Mouse (Mus musculus) liver, embryonic 16.5 days (tissue): ENCODE data around the gene Irf8. TPM values are rescaled to one million over a fixed set of nuclear protein-coding genes. Genes with fewer than 3 reads are reported as not detected.

Source experiments
- ATAC-seq: fragments of 200-750 bp; cut with Nextera tagmentation; 2 replicates; pipeline ENCODE4 v1.8.0; 2017; ENCODE audit warnings: low read depth, mild to moderate bottlenecking, moderate number of reproducible peaks, moderate library complexity
- H3K27ac ChIP-seq: fragments of 300-500 bp; sonication (generic); 2 replicates; pipeline ENCODE4 v1.5.1; 2014; ENCODE audit warnings: mild to moderate bottlenecking, low read length
- H3K27me3 ChIP-seq: fragments of 300-500 bp; sonication (generic); 2 replicates; pipeline ENCODE4 v1.6.1; 2014; ENCODE audit warnings: low read depth, low read length, mixed read lengths; ENCODE audit not compliant: control insufficient read depth, insufficient read depth
- H3K36me3 ChIP-seq: fragments of 300-500 bp; sonication (generic); 2 replicates; pipeline ENCODE4 v1.6.1; 2014; ENCODE audit warnings: mild to moderate bottlenecking; ENCODE audit not compliant: control insufficient read depth, insufficient read depth
- H3K4me1 ChIP-seq: fragments of 300-500 bp; sonication (generic); 2 replicates; pipeline ENCODE4 v1.6.1; 2014; ENCODE audit warnings: low read depth, low read length, mixed read lengths; ENCODE audit not compliant: control insufficient read depth
- H3K4me2 ChIP-seq: fragments of 300-500 bp; sonication (generic); 2 replicates; pipeline ENCODE4 v1.6.1; 2014; ENCODE audit warnings: low read depth, low read length, mixed read lengths
- H3K4me3 ChIP-seq: fragments of 300-500 bp; sonication (generic); 2 replicates; pipeline ENCODE4 v1.5.1; 2014; ENCODE audit warnings: low read depth, mild to moderate bottlenecking, low read length
- H3K9ac ChIP-seq: fragments of 300-500 bp; sonication (generic); 2 replicates; pipeline ENCODE4 v1.6.1; 2014; ENCODE audit warnings: low read depth, low read length
- H3K9me3 ChIP-seq: fragments of 300-500 bp; sonication (generic); replicated peaks from 2 replicates; pipeline ENCODE4 v1.6.1; 2016; ENCODE audit warnings: low read length; ENCODE audit not compliant: control insufficient read depth
- WGBS: fragments of 180-500 bp; shearing (Covaris S2); extraction: QIAGEN DNeasy Blood & Tissue Kit; methylation state at CpG from one replicate; pipeline ENCODE4 v1.1.7; 2014; ENCODE audit not compliant: insufficient replicate concordance; 5-methylcytosine and 5-hydroxymethylcytosine counted together
- polyA plus RNA-seq: library from polyadenylated mRNA; unstranded; fragments of >200 nt; fragmentation: Nextera tagmentation; extraction: Ambion mirVana; gene quantifications from 2 replicates; pipeline ENCODE4 v1.2.1, GENCODE M21; 2015

The Irf8 gene
- polyA plus RNA-seq: 17.4 and 18.9 TPM in 2 replicates

DNA sequence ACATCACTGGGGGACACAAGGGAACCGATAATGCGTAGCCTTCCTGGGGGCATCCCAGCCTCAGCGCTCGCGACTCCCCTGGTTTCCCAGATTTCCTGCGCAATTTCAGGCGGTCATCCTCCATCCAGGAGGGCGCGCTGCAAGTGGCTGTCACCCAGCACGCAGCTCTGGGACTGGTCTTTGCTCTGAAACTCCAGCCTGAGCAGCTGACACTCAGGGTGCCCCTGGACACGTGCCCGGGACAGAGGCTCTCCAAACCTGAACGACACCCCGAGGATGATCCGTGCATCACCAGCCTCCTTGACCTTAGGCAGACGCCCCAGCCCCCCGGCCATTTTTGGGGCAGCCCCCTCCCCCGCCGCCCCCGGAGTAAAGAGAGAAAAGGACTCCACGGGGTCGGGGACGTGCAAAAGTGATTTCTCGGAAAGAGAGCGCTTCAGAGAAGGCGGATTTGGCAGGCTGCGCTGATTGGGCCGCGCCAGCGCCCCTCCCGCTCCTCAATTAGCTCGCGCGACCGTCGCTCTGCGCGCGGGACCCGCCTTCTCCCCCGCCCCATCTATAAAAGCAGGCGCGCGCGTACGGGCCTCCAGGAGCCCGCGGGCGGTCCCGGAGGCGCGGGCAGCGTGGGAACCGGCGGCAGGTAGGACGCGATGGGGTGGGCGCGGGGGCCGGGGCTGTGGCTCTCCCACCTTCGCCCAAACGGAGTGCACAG, at the start of gene Irf8:
Gene Irf8, plus strand, starts transcription at position 589 of the 712 bp plus-strand sequence.
- peak within 1 kb of the TSS; percentile 52 for H3K4me3 ChIP-seq
- peak within 1 kb of the TSS; percentile 67 for H3K4me2 ChIP-seq
- H3K27ac ChIP-seq: no peak within 1 kb of the TSS
- WGBS: under 1% methylated on average over 61 of the region's 62 CpGs
- peak; percentile 88 for ATAC-seq
- H3K27me3 ChIP-seq: peaks cover 25% of the 10 kb centered on the region
- no peaks in the 10 kb centered on the region; the same call in 1 of the 2 replicates for H3K4me1 ChIP-seq
- H3K36me3 ChIP-seq: no peaks in the 10 kb centered on the region
- H3K9me3 ChIP-seq: no peaks in the 10 kb centered on the region
- peak within 1 kb of the TSS; percentile 33 for H3K9ac ChIP-seq

GRCm38 (mm10) chr8:120686576-120686975, 49.6 kb upstream of the Irf8 start:
- ATAC-seq: no peak
- no peaks in the 10 kb centered on the region for H3K36me3 ChIP-seq
- H3K4me3 ChIP-seq: no peak overlapping the region
- H3K4me1 ChIP-seq: no peaks in the 10 kb centered on the region; the same call in 1 of the 2 replicates
- H3K9ac ChIP-seq: no peak overlapping the region
- H3K9me3 ChIP-seq: no peaks in the 10 kb centered on the region
- no peak overlapping the region for H3K4me2 ChIP-seq
- H3K27ac ChIP-seq: no peak overlapping the region
- WGBS: 55% methylated on average over 5 of the region's 5 CpGs
- H3K27me3 ChIP-seq: peaks cover 3% of the 10 kb centered on the region; the same call in 1 of the 2 replicates

DNA sequence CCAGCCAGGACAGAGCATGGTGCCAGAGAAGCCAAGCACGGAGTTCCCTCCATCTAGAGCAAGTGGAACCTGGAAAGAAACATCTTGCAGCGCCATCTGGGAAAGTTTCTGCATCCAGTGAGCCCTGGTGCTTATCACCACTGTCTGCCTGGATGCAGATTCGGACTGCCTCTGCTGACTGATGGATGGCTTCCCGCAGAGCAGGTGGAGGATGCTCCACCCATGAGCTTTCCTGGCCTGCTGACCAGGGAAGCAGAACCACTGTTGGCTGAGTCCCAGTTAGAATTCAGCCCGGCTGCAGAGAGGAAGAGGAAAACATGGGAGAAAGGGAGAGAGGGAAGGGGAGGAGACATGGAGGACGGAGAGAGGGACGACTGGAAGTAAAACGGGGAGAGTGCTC, 48.4 kb upstream of the Irf8 start:
- 59% methylated on average over 8 of the region's 8 CpGs for WGBS
- Histone ChIP-seq H3K9ac (no peak overlapping the region), H3K36me3 (no peaks in the 10 kb centered on the region), H3K4me2 (no peak overlapping the region), H3K27ac (no peak overlapping the region), H3K9me3 (no peaks in the 10 kb centered on the region), H3K4me3 (no peak overlapping the region), H3K27me3 (peaks cover 3% of the 10 kb centered on the region; the same call in 1 of the 2 replicates), H3K4me1 (no peaks in the 10 kb centered on the region; the same call in 1 of the 2 replicates)
- no peak for ATAC-seq

DNA sequence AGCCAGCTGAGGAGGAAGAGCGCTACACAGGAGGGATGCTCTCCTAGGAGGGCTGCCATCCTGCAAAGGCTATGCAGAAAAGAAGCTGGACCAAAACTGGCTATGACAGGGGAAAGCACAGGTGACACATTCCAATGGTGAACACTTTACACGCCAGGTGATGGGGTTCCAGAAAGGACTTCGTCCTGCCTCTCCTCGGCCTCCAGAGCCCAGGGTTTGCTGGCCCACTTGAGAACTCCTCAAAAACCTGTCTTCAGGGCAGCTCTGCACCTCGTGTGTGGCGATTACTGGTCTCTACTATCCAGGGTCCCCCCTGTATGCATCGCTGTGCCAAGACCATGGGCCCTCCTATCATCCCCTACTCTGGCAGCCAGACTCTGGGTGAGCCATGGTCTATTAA, 47.6 kb upstream of the Irf8 start:
- 68% methylated on average over 7 of the region's 7 CpGs for WGBS
- no peaks in the 10 kb centered on the region for H3K9me3 ChIP-seq
- no peaks in the 10 kb centered on the region; the same call in 1 of the 2 replicates for H3K4me1 ChIP-seq
- peaks cover 3% of the 10 kb centered on the region; the same call in 1 of the 2 replicates for H3K27me3 ChIP-seq
- no peaks in the 10 kb centered on the region for H3K36me3 ChIP-seq
- ATAC-seq: no peak
- H3K27ac ChIP-seq: no peak overlapping the region
- H3K4me3 ChIP-seq: no peak overlapping the region
- H3K9ac ChIP-seq: no peak overlapping the region
- H3K4me2 ChIP-seq: no peak overlapping the region

- 56% methylated on average over 4 of the region's 4 CpGs for WGBS
- Histone ChIP-seq H3K9ac (no peak overlapping the region), H3K9me3 (no peaks in the 10 kb centered on the region), H3K27me3 (peaks cover 3% of the 10 kb centered on the region; the same call in 1 of the 2 replicates), H3K36me3 (no peaks in the 10 kb centered on the region), H3K4me1 (peaks cover 6% of the 10 kb centered on the region), H3K27ac (no peak overlapping the region), H3K4me3 (no peak overlapping the region), H3K4me2 (no peak overlapping the region)
- ATAC-seq: no peak
Measured at GRCm38 (mm10) chr8:120692934-120693333, 43.2 kb upstream of the Irf8 start.

DNA sequence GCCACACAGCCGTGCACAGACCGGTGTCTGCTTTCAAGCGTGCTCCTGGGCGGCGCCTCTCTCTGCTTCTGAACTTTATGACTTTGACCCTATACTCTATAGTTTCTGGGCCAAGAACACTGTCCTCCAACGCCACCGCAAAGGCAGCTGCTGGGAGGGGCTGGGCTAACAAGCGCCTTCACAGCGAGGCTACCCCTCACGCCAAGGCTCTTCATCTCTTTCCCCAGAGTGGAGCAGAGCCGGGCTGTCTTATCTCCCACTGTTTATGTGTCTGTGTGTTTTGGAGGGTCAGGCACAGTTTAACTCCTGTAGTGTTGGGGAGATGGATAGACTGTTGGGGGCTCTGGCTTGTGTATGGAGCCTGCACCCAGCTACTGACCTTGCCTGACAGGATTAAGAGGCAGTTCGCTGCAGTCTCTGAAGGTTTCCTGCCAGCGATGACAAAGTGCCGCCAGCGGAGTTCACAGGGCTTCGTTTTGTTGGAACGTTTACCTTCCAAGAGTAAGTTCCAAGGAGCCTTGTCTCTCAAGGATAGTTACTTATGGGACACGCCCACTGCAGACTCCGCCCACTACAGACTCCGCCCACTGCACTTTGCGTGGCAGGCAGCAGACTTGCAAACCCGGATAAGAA, 42.2 kb upstream of the Irf8 start:
- H3K27me3 ChIP-seq: 0 out of 2 replicates have a peak, but pooled peaks cover under 1% of the 10 kb centered on the region
- no peak overlapping the region for H3K4me2 ChIP-seq
- H3K4me1 ChIP-seq: peaks cover 6% of the 10 kb centered on the region
- no peaks in the 10 kb centered on the region for H3K36me3 ChIP-seq
- ATAC-seq: peak; percentile 42
- no peak overlapping the region for H3K4me3 ChIP-seq
- H3K27ac ChIP-seq: no peak overlapping the region
- 34% methylated on average over 22 of the region's 22 CpGs for WGBS
- no peaks in the 10 kb centered on the region for H3K9me3 ChIP-seq
- H3K9ac ChIP-seq: no peak overlapping the region

DNA sequence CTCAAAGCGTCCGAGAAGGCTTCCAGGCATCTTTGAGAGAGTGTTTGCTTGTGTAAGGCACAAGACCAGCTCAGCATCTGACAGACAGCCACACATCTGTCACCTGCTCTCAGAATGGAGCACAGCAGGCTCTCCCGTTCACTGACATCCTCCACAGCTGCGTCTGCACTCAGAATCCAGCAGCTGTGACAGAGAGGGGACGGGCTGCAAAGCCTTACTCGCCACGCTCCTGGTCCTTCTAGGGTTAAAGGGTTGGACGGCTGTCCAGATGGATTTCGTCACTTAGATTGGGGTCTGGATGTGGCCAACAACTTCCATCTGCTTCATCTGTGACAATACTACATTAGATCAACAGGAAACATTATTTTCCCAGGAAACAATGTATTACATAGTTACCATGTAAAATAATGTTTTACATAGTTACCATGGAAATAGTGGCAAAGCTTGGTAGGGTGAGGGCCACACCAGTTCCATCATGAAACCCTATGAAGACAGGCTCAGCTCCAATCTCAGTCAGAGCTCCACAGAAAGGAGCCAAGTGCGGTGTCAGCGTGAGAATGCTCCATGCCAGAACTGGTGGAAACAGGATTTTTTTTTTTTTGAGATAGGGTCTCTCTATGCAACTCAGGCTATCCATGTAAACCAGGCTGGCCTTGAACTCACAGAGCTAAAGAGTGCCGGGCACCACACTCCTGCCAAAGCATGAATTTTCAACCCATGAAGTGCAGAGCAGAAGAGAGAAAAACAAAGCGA, 39.6 kb upstream of the Irf8 start:
- Histone ChIP-seq H3K4me1 (peaks cover 6% of the 10 kb centered on the region), H3K9ac (no peak overlapping the region), H3K9me3 (no peaks in the 10 kb centered on the region), H3K36me3 (no peaks in the 10 kb centered on the region), H3K4me2 (no peak overlapping the region), H3K4me3 (no peak overlapping the region), H3K27ac (no peak overlapping the region), H3K27me3 (no peaks in the 10 kb centered on the region)
- ATAC-seq: no peak
- 51% methylated on average over 13 of the region's 13 CpGs for WGBS

GRCm38 (mm10) chr8:120697154-120697978, 38.8 kb upstream of the Irf8 start:
- Histone ChIP-seq H3K9me3 (no peaks in the 10 kb centered on the region), H3K4me1 (peaks cover 6% of the 10 kb centered on the region), H3K4me2 (no peak overlapping the region), H3K9ac (no peak overlapping the region), H3K36me3 (no peaks in the 10 kb centered on the region), H3K27ac (no peak overlapping the region), H3K4me3 (no peak overlapping the region), H3K27me3 (no peaks in the 10 kb centered on the region)
- ATAC-seq: no peak
- 40% methylated on average over 17 of the region's 17 CpGs for WGBS
